Mouse (Mus musculus) heart, embryonic 16.5 days (tissue): ENCODE measurements around the gene Polr2l. TPM values are rescaled to one million over a fixed set of nuclear protein-coding genes. Genes with fewer than 3 reads are reported as not detected.
A peak's percentile ranks its signal among the peaks of the same experiment; 100 is the strongest.

Source experiments
- ATAC-seq: fragments of 200-750 bp; cut with Nextera tagmentation; replicated peaks from 2 replicates; pipeline ENCODE4 v1.8.0; 2017; ENCODE audit warnings: moderate number of reproducible peaks; ENCODE audit not compliant: insufficient read depth, low FRiP score; ENCODE audit errors: extremely low read depth
- H3K27ac ChIP-seq: fragments of 300-500 bp; sonication (generic); 2 replicates; pipeline ENCODE4 v1.5.1; 2014; ENCODE audit warnings: mild to moderate bottlenecking, low read length, control low read depth, moderate library complexity
- H3K27me3 ChIP-seq: fragments of 300-500 bp; sonication (generic); 2 replicates; pipeline ENCODE4 v1.6.1; 2014; ENCODE audit warnings: low read length, mixed read lengths; ENCODE audit not compliant: control insufficient read depth, insufficient read depth
- H3K36me3 ChIP-seq: fragments of 300-500 bp; sonication (generic); 2 replicates; pipeline ENCODE4 v1.6.1; 2014; ENCODE audit not compliant: control insufficient read depth, insufficient read depth
- H3K4me1 ChIP-seq: fragments of 300-500 bp; sonication (generic); 2 replicates; pipeline ENCODE4 v1.6.1; 2014; ENCODE audit warnings: low read length, mixed read lengths; ENCODE audit not compliant: control insufficient read depth, insufficient read depth
- H3K4me2 ChIP-seq: fragments of 300-500 bp; sonication (generic); 2 replicates; pipeline ENCODE4 v1.6.1; 2014; ENCODE audit warnings: low read depth, mild to moderate bottlenecking, control low read depth, low read length
- H3K4me3 ChIP-seq: fragments of 300-500 bp; sonication (generic); 2 replicates; pipeline ENCODE4 v1.5.1; 2014; ENCODE audit warnings: mild to moderate bottlenecking, control low read depth, low read length
- H3K9ac ChIP-seq: fragments of 300-500 bp; sonication (generic); 2 replicates; pipeline ENCODE4 v1.6.1; 2014; ENCODE audit warnings: low read length, control low read depth
- H3K9me3 ChIP-seq: fragments of 300-500 bp; sonication (generic); replicated peaks from 2 replicates; pipeline ENCODE4 v1.6.1; 2016; ENCODE audit warnings: low read length; ENCODE audit not compliant: control insufficient read depth
- WGBS: fragments of 180-500 bp; shearing (Covaris S2); extraction: QIAGEN DNeasy Blood & Tissue Kit; methylation state at CpG from one replicate; pipeline ENCODE4 v1.1.7; 2014; 5-methylcytosine and 5-hydroxymethylcytosine counted together
- polyA plus RNA-seq: library from polyadenylated mRNA; unstranded; fragments of >200 nt; fragmentation: Nextera tagmentation; extraction: Ambion mirVana; gene quantifications from 2 replicates; pipeline ENCODE4 v1.2.1, GENCODE M21; 2015

Gene Polr2l
- polyA plus RNA-seq, 1 experiment from 2014 or later: 56.7 TPM

GRCm38 (mm10) chr7:141472763-141473162 lies 2.2 kb downstream of the Polr2l start:
- Histone ChIP-seq H3K27me3 (no peaks in the 10 kb centered on the region), H3K27ac (no peak overlapping the region), H3K4me3 (no peak overlapping the region), H3K4me1 (peaks cover 55% of the 10 kb centered on the region), H3K36me3 (peaks cover 27% of the 10 kb centered on the region), H3K9me3 (no peaks in the 10 kb centered on the region), H3K9ac (no peak overlapping the region), H3K4me2 (no peak overlapping the region)
- ATAC-seq: no peak
- 80% methylated on average over 6 of the region's 6 CpGs for WGBS

GRCm38 (mm10) chr7:141472226-141472625 lies 2.7 kb downstream of the Polr2l start:
- ATAC-seq: no peak
- 75% methylated on average over 6 of the region's 6 CpGs for WGBS
- H3K4me2 ChIP-seq: no peak overlapping the region
- H3K27me3 ChIP-seq: no peaks in the 10 kb centered on the region
- no peak overlapping the region for H3K9ac ChIP-seq
- H3K36me3 ChIP-seq: peaks cover 27% of the 10 kb centered on the region
- H3K27ac ChIP-seq: no peak overlapping the region
- no peak overlapping the region for H3K4me3 ChIP-seq
- H3K4me1 ChIP-seq: peaks cover 49% of the 10 kb centered on the region
- no peaks in the 10 kb centered on the region for H3K9me3 ChIP-seq

- H3K27ac ChIP-seq: no peak overlapping the region
- H3K36me3 ChIP-seq: peaks cover 27% of the 10 kb centered on the region
- no peaks in the 10 kb centered on the region for H3K27me3 ChIP-seq
- 79% methylated on average over 1 of the region's 1 CpGs for WGBS
- H3K9me3 ChIP-seq: no peaks in the 10 kb centered on the region
- no peak overlapping the region for H3K4me2 ChIP-seq
- H3K4me1 ChIP-seq: peaks cover 48% of the 10 kb centered on the region
- no peak for ATAC-seq
- H3K4me3 ChIP-seq: no peak overlapping the region
- no peak overlapping the region for H3K9ac ChIP-seq
Observed at GRCm38 (mm10) chr7:141471236-141471635, 3.7 kb downstream of the Polr2l start.

DNA sequence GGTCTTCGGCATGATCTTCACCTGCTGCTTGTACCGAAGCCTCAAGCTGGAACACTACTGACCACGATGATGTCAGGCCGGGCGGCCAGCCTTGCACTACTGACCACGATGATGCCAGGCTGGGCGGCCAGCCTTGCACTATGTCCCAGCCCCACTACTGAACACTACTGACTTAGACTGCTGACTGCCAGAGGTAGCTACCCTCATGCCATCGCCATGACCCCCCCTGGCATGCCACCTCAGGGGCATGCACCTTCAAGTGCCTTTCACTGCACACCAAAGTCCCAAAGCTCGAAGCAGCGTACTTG lies 4.3 kb downstream of the Polr2l start:
- peaks cover 43% of the 10 kb centered on the region for H3K4me1 ChIP-seq

DNA sequence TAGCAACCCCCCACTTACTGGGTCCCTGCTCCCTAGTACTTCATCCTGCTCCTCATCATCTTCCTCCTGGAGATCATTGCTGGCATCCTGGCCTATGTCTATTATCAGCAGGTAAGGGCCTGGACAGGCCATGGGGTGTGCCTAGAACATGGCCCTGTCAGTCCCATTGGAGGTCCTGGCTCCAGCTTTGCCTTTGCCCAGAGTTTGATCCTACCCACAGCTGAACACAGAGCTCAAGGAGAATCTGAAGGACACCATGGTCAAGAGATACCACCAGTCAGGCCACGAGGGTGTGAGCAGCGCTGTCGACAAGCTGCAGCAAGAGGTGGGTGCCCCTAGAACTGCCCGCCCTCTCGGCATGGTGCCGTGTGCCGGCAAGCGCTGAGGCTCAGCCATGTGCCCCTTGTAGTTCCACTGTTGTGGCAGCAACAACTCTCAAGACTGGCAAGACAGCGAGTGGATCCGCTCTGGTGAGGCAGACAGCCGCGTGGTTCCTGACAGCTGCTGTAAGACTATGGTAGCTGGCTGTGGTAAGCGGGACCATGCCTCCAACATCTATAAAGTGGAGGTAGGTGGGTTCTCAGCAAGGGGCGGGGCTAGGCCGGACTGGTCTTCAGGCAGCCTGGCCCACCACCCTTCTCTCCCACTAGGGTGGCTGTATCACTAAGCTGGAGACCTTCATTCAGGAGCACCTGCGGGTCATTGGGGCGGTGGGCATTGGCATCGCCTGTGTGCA lies 4.9 kb downstream of the Polr2l start:
- Histone ChIP-seq H3K9ac (no peak overlapping the region), H3K9me3 (no peaks in the 10 kb centered on the region), H3K36me3 (peaks cover 27% of the 10 kb centered on the region), H3K4me3 (no peak overlapping the region), H3K4me2 (no peak overlapping the region), H3K4me1 (peaks cover 46% of the 10 kb centered on the region), H3K27me3 (no peaks in the 10 kb centered on the region), H3K27ac (no peak overlapping the region)
- WGBS: 78% methylated on average over 18 of the region's 18 CpGs
- no peak for ATAC-seq

More for the DNA sequence above, 4.3 kb downstream of the Polr2l start:
- no peak overlapping the region for H3K27ac ChIP-seq
- H3K4me3 ChIP-seq: no peak overlapping the region
- no peak for ATAC-seq
- H3K9me3 ChIP-seq: no peaks in the 10 kb centered on the region
- peaks cover 27% of the 10 kb centered on the region for H3K36me3 ChIP-seq
- WGBS: 93% methylated on average over 10 of the region's 10 CpGs
- H3K4me2 ChIP-seq: no peak overlapping the region
- no peaks in the 10 kb centered on the region for H3K27me3 ChIP-seq
- H3K9ac ChIP-seq: no peak overlapping the region

DNA sequence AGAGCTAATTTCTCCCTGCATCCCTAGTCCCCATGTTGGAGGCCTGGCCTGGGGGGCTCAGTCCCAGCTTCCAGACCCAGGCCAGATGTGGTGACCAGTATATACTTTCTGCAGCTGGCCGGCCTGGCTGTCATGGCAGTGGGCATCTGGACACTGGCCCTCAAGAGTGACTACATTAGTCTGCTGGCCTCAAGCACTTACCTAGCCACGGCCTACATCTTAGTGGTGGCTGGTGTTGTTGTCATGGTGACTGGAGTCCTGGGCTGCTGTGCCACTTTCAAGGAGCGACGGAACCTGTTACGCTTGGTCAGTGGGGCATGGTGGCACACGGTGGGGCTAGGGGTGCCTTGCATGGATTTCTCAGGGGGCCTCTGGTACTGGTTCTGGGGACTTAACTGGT lies 5.6 kb downstream of the Polr2l start:
- Histone ChIP-seq H3K4me2 (peak overlapping the region; percentile 80), H3K27me3 (peaks cover 4% of the 10 kb centered on the region), H3K4me1 (peaks cover 51% of the 10 kb centered on the region), H3K27ac (peak overlapping the region; percentile 94), H3K9ac (peak overlapping the region; percentile 88), H3K9me3 (no peaks in the 10 kb centered on the region), H3K36me3 (peaks cover 27% of the 10 kb centered on the region), H3K4me3 (peak overlapping the region; percentile 79)
- ATAC-seq: no peak
- 79% methylated on average over 6 of the region's 6 CpGs for WGBS

DNA sequence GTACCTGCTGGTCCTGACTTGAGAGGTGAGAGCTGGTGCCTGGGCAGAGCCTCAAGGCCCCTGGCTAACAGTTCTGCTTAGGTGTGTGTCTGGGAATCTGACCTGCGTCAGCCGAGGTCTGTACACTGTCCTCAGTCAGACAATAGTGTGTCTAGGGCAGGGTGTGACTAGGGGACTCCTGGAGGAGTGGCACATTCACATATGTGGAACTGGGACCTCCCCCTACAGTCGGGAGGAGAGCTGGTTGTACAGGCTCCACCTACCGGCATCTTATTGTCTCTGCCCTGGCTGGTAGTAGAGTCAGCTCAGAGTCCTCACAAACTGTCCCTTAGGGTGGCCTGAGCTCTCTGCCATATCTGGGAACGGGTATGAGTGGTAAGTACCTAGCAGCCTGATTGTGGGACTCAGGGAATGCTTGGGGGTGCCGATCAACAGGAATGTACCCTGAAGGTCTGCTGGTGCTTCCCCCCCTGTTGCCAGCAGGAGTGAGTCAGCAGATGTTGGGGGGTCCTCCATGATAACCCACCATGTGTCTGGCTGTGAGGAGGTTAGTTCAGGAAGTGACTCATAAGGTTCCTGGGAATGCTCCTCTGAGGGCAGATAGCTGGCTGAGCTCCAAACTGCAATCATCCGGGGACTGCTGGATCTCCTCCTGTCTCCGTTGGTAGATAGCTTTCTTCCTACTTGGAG lies 6.3 kb downstream of the Polr2l start:
- WGBS: 3% methylated on average over 8 of the region's 8 CpGs
- peak; percentile 75 for ATAC-seq
- peak overlapping the region; percentile 79 for H3K4me3 ChIP-seq
- H3K4me2 ChIP-seq: peak overlapping the region; percentile 80
- peaks cover 27% of the 10 kb centered on the region for H3K36me3 ChIP-seq
- peaks cover 44% of the 10 kb centered on the region for H3K4me1 ChIP-seq
- peak overlapping the region; percentile 88 for H3K9ac ChIP-seq
- H3K27ac ChIP-seq: peak overlapping the region; percentile 94
- H3K9me3 ChIP-seq: no peaks in the 10 kb centered on the region
- peaks cover 11% of the 10 kb centered on the region for H3K27me3 ChIP-seq

- peaks cover 40% of the 10 kb centered on the region for H3K4me1 ChIP-seq
- peaks cover 16% of the 10 kb centered on the region for H3K27me3 ChIP-seq
- peak overlapping the region; percentile 80 for H3K4me2 ChIP-seq
- WGBS: 13% methylated on average over 5 of the region's 5 CpGs
- H3K36me3 ChIP-seq: peaks cover 27% of the 10 kb centered on the region
- peak overlapping the region; percentile 94 for H3K27ac ChIP-seq
- peak overlapping the region; percentile 88 for H3K9ac ChIP-seq
- H3K9me3 ChIP-seq: no peaks in the 10 kb centered on the region
- H3K4me3 ChIP-seq: peak overlapping the region; percentile 79
- ATAC-seq: no peak
Observed at GRCm38 (mm10) chr7:141468164-141468521, 6.8 kb downstream of the Polr2l start.

DNA sequence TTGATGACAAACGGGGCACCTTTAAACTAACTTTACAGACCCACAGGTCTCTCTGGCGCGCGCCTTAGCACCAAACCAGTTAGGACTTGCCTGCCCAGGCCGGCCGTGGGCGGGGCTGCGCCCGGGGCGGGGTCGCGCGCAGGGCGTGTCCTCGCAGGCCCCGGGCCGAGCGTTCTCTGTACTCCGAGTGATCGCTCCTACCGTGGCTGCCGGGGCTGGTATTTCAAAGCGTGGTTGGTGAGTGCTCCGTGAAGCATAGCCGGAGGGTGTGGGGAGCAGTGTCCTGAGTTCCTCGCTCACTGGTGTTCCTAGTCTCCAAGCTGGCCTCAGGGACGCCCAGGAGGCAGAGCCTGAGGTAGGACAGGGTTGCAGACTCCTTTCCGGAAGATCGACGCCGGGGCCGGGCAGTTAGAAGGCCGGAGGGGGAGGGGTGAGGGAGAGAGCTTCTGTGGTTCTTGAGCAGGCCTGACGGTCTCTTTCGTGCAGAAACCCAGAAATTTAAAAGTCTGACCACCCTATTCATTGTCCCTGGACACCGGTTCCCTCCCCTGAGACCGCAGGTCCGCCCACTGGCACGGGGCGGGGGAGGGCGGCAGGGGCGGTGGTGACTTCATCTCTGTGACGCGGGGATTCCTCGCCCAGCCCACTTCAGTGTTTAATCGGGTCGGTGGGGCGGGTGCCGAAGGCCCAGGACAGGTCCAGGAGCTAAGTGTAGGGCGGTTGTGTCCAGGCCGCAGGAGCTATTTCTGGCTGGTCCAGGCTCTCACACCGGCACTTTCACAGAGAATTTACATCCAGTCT lies 7.5 kb downstream of the Polr2l start, which contains the start of gene Cd151:
Gene Cd151, plus strand, starts transcription at position 163 of the 801 bp plus-strand sequence.
- Histone ChIP-seq H3K27me3 (peaks cover 22% of the 10 kb centered on the region), H3K9me3 (no peaks in the 10 kb centered on the region), H3K4me2 (peak within 1 kb of the TSS; percentile 80), H3K4me3 (peak within 1 kb of the TSS; percentile 79), H3K9ac (peak within 1 kb of the TSS; percentile 88), H3K4me1 (peaks cover 40% of the 10 kb centered on the region), H3K27ac (peak within 1 kb of the TSS; percentile 94), H3K36me3 (peaks cover 23% of the 10 kb centered on the region)
- peak; percentile 77 for ATAC-seq
- under 1% methylated on average over 52 of the region's 52 CpGs for WGBS
